Mouse (Mus musculus) adrenal gland, postnatal 10 days (tissue): ENCODE results near the gene Gpr26. TPM values are rescaled to one million over a fixed set of nuclear protein-coding genes. Genes with fewer than 3 reads are reported as not detected.

Experiments
- DNase-seq: peaks from one replicate; pipeline ENCODE4 v3.0.0; 2021; ENCODE audit warnings: mixed read lengths
- long read RNA-seq, 2 experiments: library from polyadenylated mRNA; stranded (forward); transcript quantifications; one replicate each; pipeline ENCODE4 v2.0.0; 2021
- total RNA-seq, 2 experiments: library from RNA; stranded (reverse); gene quantifications; 2 replicates each; pipeline ENCODE4 v1.2.3; 2021

The Gpr26 gene
- under 1 TPM; 0.03 TPM for total RNA-seq
- long read RNA-seq, experiment 1, result 0 reads
- long read RNA-seq, experiment 2, result 0 reads

DNA sequence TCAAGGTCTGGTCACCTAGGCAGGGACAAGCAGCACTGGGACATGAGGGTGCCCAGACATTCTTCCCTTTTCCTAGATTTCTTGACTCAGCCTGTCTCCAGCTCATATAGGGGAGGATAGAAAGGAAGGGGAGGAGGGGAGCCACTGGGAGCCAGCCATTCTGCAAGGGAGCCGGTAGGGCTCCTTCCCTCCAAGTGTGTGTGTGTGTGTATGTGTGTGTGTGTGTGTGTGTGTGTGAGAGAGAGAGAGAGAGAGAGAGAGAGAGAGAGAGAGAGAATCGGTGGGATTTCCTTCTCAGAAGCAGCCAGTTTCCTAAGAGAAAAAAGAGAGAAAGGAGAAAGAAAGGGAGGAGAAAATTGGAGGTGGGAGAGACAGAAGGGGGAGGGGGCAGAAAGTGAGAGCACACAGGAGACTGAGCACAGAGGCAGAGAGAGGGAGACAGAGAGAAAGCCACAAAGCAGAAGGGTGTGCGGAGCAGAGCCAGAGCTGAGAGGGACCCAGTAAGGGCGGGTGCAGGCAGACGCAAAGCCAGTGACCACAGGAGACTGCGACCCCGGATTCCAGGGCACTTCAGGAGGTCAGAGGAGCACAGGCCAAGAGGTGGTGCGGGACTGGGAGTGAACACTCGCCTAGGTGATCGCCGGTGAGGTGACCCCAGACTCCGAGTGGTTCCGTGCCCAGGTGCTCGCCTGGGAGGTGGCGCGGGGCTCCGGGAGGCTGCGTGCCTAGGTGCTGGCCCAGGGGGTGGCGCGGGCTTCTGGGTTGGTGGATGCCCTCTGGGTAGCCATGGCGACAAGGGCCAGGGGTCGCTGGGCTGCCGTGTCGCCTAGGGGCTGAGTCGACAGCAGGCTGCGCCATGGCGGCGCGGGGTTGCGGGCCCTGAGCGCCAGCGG lies at the start of gene Gpr26:
TSS of gene Gpr26 (plus strand) at position 438 of the 893 bp plus-strand sequence.
- DNase-seq, result no peak

DNA sequence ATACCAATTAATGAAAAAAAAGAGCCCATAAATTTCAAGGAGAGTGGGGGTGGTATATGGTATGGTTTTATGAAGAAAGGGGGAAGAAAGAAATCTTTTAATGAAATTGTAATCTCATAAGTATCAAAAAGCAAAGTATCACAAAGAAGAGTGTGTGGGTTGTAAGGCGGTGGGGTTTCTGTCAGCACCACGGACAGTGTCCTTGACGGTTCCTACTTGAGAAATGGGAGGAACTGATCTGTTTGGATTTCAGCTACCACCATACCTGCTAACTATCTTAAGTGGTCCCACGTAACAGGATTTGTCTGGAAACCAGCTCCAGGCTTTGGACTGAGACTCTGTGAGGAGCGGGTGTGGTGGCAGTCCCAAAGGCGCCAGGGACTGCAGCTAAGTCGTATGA lies 48.9 kb upstream of the Gpr26 start:
- DNase-seq, result peak; percentile 13

DNA sequence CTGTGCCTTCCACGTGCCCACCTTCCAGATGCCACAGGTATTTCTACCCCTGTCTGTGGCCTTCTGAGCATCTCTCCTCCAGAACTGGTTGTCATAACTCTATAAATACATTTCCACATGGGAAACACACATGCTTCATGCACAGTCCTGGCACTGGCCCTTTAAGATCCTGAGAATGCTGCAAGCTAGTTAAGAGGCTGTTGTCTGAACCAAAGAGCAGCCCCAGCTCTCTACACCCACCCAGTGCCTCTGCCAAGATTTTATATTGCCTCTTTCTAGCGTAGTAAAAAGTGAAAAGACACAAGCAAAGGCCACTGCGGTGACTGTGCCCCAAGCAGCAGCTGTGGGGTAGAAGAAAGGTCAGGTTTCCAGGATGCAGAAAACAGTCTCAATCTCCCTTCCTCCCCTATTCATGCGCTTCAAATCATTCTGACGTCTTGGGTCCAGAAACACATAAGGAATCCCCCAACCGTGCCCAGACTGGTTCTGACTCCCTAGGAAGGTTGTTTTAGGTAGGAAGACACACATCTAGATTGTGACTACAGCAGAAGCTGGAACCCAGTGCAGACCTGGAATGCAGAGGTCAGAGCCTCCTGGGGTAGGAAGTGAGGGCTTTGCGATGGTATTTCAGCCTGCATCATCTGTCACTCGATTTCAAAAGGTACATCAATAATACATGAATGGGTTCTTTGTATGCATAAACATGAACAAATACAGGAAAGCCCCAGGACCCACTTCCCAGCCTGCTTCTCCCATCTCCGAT lies 38.8 kb upstream of the Gpr26 start:
- DNase-seq, result no peak

DNA sequence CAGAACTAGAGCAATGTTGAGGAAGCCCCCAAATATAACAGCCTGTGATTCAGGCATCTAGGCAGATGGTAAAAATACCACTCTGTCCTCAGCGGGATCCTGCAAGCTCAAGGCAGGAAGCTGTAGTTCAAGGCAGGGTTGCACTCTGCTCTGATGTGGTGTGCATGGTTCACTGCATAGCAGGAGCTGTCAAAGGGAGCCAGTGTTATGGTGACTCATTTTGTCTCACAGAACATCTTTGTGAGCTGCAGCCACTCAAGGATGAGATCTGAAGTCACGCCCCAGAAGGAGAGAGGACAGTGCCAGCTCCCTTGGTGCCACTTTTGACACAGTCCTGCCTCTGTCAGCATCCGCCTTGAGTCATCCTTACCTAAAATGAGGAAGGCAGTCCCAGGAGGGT lies 28.6 kb upstream of the Gpr26 start:
- no peak for DNase-seq

DNA sequence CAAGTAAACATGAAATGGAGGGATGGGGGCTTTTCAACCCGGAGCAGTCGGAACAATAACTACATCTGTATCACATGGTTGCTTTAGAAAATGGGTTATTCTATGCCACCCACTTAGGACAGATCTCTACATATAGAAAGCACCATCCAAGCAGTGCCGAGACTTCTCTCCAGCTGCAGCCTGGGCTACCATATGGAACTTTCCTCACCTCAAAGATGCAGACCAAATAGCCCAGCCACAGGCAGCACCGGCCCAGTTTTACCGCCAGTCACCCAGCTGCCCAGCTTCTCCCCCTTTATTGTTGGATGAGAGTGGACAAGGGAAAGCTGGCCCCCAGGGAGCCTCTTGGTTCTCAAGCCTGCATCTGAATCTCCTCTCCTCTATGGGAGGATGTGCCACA lies 15.1 kb upstream of the Gpr26 start:
- no peak for DNase-seq

DNA sequence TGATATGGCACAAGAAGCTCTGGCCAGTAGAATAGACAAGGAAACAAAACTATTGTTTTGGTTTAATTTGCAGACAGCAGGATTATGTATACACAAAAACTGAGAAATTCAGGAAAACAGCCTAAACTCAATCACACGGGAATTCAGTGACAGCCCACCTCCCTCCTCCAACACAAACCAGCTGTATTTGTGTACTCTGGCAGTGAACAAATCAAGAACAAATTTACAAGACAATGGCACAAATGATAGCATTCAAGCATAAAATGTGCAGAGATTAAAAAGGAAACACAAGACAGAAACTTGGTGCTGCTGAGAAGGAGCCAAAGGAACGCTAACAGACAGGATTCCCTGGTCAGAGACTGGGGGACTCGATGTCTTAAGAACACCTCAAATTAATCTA lies 12.9 kb upstream of the Gpr26 start:
- DNase-seq, result no peak

DNA sequence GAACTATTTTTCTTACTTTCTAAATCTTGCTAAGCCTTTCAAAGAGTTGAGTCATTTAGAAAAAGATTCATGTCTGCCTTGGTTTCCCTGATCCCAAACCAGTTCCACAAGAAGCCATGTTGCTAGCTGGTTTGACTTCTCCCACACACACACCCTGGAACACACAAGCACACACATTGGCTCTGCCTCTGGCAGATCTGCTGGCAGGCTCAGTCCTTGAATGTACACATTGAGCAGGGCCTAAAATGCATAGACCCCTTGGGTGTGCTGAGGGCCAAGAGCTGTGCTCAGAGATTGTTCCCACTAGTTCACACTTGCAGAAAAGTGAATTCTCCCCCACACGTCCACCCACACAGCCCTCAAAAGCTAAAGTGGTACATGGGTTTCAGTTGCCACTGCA lies 7.6 kb upstream of the Gpr26 start:
- DNase-seq, result no peak

DNA sequence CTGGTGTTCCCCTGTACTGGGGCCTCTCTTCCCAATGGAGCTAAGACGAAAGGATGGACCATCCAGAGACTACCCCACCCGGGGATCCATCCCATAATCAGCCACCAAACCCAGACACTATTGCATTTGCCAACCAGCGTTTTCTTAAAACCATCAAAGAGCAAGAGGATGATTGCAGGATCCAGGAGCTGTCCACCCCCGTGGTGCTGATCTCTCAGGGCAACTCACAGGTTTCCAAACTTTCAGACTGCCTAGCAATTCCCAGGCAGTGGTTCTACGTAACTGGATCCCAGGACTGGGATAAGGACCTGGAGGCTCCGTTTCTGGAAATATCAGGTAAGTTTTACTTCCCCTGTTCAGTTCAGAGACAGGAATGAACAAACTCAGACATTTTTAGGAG lies 5.7 kb upstream of the Gpr26 start:
- DNase-seq, result peak; percentile 74

DNA sequence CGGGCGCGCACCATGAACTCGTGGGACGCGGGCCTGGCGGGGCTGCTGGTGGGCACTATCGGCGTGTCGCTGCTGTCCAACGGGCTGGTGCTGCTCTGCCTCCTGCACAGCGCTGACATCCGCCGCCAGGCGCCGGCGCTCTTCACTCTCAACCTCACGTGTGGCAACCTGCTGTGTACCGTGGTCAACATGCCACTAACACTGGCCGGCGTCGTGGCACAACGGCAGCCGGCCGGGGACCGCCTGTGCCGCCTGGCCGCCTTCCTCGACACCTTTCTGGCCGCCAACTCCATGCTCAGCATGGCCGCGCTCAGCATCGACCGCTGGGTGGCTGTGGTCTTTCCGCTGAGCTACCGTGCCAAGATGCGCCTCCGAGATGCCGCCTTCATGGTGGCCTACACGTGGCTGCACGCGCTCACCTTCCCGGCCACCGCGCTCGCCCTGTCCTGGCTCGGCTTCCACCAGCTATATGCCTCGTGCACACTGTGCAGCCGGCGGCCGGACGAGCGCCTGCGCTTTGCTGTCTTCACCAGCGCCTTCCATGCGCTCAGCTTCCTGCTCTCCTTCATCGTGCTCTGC lies 745 bp downstream of the Gpr26 start:
- no peak for DNase-seq

DNA sequence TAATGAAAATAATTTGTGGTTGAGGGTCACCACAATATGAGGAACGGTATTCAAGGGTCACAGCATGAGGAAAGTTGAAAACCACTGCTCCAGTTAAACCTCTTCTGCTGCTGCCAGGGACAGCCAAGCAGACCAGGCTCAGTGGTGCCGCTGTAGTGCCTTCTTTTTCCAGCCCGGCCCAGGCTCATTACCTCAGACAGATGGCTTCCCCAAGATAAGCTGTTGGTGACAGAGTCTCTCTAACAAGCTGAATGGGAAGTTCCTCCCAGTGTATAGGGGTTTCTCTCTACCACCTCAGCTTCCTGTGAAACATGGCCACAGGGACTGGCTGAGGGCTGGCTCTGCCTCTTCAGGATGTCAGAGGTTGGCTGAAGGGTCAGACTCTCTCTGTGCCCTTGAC lies 4.0 kb downstream of the Gpr26 start:
- DNase-seq, result no peak

DNA sequence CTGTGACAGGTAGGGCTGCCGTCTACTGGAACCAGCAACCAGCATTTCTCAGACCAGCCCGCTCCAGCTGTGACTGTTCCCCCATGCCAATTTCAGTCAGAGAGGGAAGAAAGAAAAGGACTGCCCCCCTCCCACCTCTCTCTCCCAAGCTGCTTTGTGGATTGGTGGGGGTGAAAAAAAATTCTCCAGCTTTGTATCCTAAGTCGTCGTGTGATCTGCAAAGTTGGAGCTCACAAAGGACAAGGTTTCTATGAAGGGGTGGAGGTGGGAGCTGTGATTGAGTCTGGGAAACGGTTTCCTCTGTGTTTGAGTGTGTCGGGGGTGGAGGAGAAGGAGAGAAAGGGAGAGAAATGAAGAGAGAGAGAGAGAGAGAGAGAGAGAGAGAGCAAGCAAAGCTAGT lies 9.6 kb downstream of the Gpr26 start:
- DNase-seq, result no peak

DNA sequence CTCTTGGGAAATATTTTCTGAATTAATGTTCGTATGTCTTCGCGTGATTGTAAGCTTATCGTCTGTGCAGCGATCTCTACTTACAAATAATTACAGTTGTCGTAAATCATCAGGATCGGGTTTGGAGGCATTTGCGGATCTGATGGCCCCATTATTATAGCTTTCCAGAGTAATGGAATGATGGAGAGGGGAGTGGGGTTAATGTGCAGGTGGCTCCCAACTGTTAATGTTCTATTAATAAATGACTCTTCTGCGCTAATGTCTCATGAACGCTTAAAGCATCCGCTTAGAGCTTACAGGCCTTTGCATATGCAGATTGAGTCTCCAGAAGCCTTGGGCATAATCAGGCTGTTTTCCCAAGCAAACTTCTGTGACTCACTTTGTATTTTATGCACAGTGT lies 12.3 kb downstream of the Gpr26 start:
- no peak for DNase-seq

DNA sequence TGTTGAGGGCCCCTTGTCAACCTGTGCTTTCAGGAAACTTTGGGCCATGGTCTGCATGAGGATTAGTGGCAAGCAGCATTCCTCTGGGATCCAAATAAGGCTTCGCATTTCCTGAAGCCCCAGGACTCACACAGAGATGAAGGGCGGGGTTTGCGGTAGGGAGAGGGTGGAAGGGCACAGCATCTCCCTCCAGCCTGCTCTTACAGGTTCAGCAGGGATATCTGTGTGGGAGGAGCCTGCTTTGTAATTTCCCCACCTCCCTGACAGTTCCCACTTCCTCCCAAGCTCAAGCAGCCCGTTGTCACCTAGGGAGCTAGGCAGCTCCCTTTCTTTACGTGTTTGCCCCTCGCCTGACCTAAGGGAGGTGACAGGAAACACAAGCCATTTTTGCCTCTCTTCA lies 22.8 kb downstream of the Gpr26 start:
- no peak for DNase-seq

DNA sequence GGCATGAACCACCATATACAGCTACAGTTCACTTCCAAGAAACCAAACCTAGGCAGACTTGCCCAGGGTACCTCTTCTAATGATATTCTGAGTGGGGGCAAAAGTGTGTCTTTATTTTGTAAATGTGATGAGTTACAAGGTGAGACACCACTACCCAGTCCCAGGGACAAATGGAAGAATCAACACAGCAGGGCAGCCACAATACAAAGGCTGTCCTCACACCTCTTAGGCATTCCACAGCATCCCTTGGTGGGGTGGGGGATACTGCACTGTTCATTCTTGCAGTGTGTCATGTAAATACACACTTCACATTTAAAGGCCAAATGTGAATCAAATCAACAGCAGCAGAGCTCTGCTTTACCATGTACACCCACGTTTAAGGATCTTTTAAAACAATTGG lies 26.0 kb downstream of the Gpr26 start:
- DNase-seq, result no peak

DNA sequence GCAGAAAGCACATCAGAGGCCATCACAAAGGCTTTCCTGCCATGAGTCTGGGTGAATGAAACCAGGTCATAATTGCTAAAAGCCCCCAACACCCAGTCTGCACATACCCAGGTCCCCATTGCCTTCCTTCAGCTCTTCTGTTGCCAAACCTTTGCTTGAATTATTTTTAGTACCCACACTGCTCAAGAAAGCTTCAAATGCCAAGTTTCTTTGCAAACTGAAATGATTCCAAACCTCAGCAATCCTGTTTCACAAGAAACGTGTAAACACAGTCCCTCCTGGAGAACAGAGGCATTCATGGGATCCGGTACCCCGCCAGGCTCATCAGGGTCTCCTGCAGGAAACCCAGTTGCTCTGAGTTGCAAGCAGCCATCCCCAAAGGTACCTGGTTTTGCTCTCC lies 26.6 kb downstream of the Gpr26 start:
- DNase-seq, result no peak

DNA sequence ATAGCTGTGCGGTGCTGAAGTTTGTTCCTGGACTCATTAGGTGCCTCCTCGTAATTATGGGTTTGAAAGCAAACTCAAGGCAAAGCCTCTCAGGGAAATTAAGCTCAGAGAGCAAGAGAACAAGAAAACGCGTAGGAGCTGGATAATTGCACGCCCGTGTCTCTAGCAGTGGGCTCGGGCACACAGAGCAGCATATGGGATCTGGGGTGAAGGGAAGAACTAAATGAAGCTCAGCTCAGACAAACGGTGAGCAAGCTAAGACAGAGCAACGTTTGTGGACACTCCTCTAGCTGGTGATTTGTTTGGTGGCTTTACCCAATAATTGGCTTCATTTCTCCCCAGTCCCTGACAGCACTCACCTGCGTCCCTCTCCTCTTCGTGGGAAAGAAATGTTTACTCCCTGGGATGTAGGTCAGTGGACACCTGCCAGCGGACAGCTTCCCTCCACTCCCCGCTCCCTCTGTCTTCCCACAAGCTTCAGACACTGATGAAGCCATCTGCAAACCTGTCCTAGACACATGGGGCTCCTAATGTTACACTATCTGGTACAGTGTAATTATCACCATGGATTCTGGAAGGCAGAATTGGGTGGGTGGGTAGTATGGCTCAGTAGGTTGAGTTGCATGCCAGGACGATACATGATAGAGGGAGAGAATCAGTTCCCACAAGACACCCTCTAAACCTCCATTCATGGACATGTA lies 39.9 kb downstream of the Gpr26 start:
- DNase-seq, result no peak

DNA sequence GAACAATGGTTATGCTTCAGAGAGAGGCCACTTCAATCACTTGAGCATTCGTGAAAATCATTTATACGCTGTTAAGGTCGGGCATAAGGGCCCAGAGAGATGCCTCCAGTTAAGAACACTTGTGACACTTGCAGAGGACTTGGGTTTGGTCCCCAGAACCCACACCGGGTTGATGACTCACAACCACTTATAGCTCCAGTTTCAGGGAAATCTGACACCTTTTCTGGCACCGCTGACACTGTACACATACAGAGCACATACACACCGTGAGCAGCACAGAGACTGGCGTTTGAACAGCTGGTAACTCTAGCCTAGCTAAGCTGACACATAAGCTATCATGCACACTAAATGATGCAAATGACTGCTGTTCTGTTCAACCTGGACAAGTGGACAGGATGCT lies 42.7 kb downstream of the Gpr26 start:
- no peak for DNase-seq

DNA sequence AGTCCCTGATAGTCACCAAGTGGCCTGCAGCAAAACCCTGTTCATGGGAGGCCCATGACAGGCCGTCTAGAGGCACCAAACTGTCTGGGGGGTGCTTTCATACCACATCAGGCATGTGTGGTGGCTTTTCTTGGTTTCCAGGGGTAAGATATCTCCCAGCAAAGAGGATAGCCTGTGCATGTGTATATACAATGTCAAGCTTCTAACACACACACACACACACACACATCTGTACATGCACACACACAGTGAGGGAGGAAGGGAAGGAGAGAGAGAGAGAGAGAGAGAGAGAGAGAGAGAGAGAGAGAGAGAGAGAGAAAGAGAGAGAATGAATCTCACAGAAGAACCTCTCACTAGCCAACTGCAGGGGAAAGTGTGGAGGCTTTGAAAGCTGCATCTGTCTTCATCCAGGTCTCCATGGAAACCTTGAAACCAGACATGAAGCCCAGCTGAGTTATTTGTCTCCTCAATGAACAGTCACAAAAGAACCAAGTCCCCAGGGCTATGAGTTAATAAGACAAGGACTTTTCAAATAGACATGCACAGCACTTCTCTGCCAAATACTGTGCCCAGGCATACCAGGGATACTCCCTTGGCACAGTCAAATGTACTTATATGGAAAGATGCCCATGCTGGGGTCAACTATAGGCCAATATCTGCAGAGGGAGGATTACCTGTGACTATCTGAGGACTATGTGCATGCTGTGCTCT lies 46.9 kb downstream of the Gpr26 start:
- DNase-seq, result no peak

DNA sequence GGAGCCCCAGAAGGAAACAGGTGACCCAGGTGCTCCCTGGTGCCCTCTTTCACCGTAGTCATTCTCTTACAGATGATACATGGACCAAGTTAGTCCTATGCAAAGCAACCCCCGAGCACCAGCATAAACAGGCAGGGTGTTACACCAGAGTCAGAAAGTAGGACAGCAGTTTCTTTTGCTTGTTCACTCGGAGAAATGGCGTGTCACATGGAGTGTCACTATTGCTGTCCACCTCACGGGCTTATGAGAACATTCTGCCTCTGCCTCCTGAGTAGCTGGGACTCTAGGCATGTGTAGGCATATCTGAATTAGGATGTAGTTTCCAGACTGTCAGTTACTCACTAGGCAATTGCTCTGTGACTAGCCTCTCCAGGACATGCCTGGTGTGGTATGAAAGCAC lies 47.7 kb downstream of the Gpr26 start:
- no peak for DNase-seq

DNA sequence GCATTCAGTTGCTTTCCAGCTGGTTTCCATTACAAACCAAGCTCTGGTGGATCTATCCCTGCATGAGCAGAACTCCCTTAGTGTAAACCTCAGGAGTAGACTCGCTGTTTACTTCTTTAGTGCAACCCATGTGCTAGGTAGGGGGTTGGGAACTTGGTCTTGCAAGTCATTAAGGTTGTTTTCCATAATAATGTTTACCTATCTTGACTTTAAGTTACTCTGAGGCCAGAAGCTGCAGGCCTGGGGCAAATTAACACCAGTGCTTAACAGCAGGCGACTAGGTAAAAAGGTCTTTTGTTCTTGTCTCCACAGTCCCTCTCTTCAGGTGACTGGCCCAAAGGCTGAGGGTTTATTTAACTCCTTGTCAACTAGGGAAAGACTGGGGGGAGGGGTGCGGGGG lies 48.9 kb downstream of the Gpr26 start:
- no peak for DNase-seq

DNA sequence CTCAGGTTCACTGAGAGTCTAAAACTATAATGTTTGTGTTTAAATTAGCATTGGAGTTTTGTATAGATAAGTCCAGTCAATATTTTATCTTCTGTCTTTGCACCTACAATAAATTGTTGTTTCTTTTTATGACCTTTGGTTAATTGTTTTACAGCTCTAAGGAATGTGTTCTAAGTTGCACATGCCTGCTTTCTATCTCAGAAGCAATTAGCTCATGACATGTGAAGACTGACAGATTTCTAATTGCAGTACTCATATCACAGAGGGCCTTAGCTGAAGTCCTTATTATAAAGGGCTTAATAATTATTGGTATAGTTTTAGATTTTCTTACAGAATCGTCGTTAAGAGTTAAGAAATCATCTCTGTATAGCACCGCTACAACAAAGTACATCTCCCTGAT lies 49.7 kb downstream of the Gpr26 start:
- no peak for DNase-seq

DNA sequence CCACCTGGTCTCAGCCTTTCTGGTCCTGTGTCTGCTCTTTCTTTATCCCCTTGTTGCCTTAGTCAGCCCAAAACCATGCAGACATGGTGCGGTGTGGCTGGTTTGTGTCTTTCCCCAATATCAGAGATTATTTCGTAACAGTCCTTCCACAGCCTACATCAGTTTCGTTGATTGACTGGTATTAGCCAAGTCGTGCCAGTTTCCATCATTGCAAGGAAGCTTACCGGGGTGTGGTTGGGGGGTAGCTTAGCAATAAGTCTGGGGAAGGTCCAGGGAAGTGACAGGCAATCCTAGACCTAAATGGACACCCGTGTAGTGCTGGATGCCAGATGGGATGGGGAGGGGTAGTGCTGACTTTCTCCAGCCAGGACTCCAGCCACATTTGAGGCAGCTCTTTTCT lies 59.3 kb downstream of the Gpr26 start:
- DNase-seq, result no peak
